ENCODE assay signal across 9 mouse cellular contexts in the genomic region with DNA sequence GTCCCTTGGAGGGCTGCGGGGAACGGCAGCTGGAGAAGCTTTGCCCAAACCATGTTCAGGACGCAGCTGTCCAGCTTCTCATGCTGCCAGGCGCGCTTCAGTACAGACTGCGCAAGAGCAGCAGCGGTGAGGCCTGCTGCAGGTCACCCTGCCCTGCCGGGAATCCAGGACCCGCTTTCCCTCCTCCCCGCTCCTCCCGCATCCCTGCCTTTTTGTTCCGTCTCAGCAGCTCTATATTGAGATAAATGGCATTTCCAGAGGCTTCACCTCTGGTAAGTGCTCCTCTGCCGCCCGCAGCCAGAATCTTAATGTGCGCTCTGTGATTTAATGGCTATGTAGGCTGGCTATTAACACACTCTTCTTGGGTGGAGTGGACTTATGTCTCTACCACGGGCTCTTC. TPM values are rescaled to one million over a fixed set of nuclear protein-coding genes. Genes with fewer than 3 reads are reported as not detected.
DNase-seq lines count a peak whose midpoint lies in the region; ATAC-seq and TF ChIP-seq lines count a peak whose summit lies in the region.
"Had no signal": no experiment of that assay in that cellular context is flagged by ENCODE, and none has a peak within 500 bp of the region (broad histone marks: within the 10 kb centered on the region; RNA-seq: fewer than 3 reads in every experiment).

No protein-coding gene starts in this region.

- no peak overlapping the region for H3K27ac ChIP-seq in lung, embryonic 16.5 days (ENCODE audit: low read length)
- no peak overlapping the region for H3K27ac ChIP-seq in forebrain, postnatal 0 days (ENCODE audit: low read depth, low read length)
- peak overlapping the region; percentile 44; the same call in 1 of the 2 replicates for H3K27ac ChIP-seq in midbrain, embryonic 11.5 days (ENCODE audit: low read depth, low read length)

- DNase-seq in lung, adult 18-20 months = no peak
- no peak for DNase-seq in forebrain, postnatal 0 days
- no peak for DNase-seq in midbrain, embryonic 11.5 days (ENCODE audit: low spot score, missing footprints)
- DNase-seq in cerebellum, adult 18-20 months = no peak
- DNase-seq in left cerebral cortex, adult 9 months (ENCODE audit: low spot score in 2 of 2) = no peak
- no peak for DNase-seq in thymus, postnatal 10 days (ENCODE audit: low spot score in 2 of 2)
- DNase-seq: kidney, postnatal 14 days had no signal

- WGBS in lung, embryonic 16.5 days = 42% methylated on average over 16 of the region's 16 CpGs
- WGBS in forebrain, postnatal 0 days = 48% methylated on average over 16 of the region's 16 CpGs
- 50% methylated on average over 16 of the region's 16 CpGs for WGBS in midbrain, embryonic 11.5 days

- no peaks in the 10 kb centered on the region; the same call in 1 of the 2 replicates for H3K4me1 ChIP-seq in lung, embryonic 16.5 days (replicated peaks; ENCODE audit: control insufficient read depth, insufficient read depth, low read length)
- H3K4me1 ChIP-seq in forebrain, postnatal 0 days (ENCODE audit: insufficient read depth) = 0 out of 2 replicates have a peak, but pooled peaks cover 3% of the 10 kb centered on the region
- H3K4me1 ChIP-seq in midbrain, embryonic 11.5 days (ENCODE audit: control insufficient read depth, insufficient read depth, low read length) = peaks cover 6% of the 10 kb centered on the region; the same call in 1 of the 2 replicates

- no peak for TF ChIP-seq CTCF in forebrain, postnatal 0 days (IDR thresholded peaks at IDR 0.05; ENCODE audit: low read depth)

- no peaks in the 10 kb centered on the region for H3K27me3 ChIP-seq in lung, embryonic 16.5 days (ENCODE audit: control insufficient read depth, insufficient read depth, low read depth, low read length)
- H3K27me3 ChIP-seq in forebrain, postnatal 0 days (ENCODE audit: insufficient read depth, low read length) = no peaks in the 10 kb centered on the region
- H3K27me3 ChIP-seq in midbrain, embryonic 11.5 days (ENCODE audit: control insufficient read depth, insufficient read depth, low read length) = no peaks in the 10 kb centered on the region

- ATAC-seq in lung, embryonic 16.5 days (ENCODE audit: low read depth) = peak; percentile 17; the same call in 1 of the 2 replicates
- ATAC-seq in forebrain, postnatal 0 days = peak; percentile 61
- ATAC-seq in midbrain, embryonic 11.5 days (ENCODE audit: low FRiP score) = peak; percentile 38; the same call in 1 of the 2 replicates

- peak overlapping the region; percentile 27; the same call in 1 of the 2 replicates for H3K4me2 ChIP-seq in lung, embryonic 16.5 days (ENCODE audit: low read depth, low read length)
- H3K4me2 ChIP-seq in forebrain, postnatal 0 days (ENCODE audit: low read depth) = no peak overlapping the region
- peak overlapping the region; percentile 11; the same call in 1 of the 2 replicates for H3K4me2 ChIP-seq in midbrain, embryonic 11.5 days

- H3K9me3 ChIP-seq in lung, embryonic 16.5 days (ENCODE audit: control insufficient read depth, low read length) = no peaks in the 10 kb centered on the region
- no peaks in the 10 kb centered on the region for H3K9me3 ChIP-seq in forebrain, postnatal 0 days (ENCODE audit: low read length)
- H3K9me3 ChIP-seq in midbrain, embryonic 11.5 days (ENCODE audit: control insufficient read depth, low read length) = no peaks in the 10 kb centered on the region

- H3K4me3 ChIP-seq in lung, embryonic 16.5 days (ENCODE audit: low read length) = no peak overlapping the region
- no peak overlapping the region for H3K4me3 ChIP-seq in forebrain, postnatal 0 days (ENCODE audit: low read depth, low read length)
- no peak overlapping the region for H3K4me3 ChIP-seq in midbrain, embryonic 11.5 days (ENCODE audit: low read depth, low read length)
- H3K4me3 ChIP-seq: erythroblast, embryonic 14.5 days had no signal

- H3K36me3 ChIP-seq in lung, embryonic 16.5 days (ENCODE audit: control insufficient read depth, insufficient read depth, low read length) = no peaks in the 10 kb centered on the region
- H3K36me3 ChIP-seq in forebrain, postnatal 0 days (ENCODE audit: insufficient read depth) = no peaks in the 10 kb centered on the region
- no peaks in the 10 kb centered on the region for H3K36me3 ChIP-seq in midbrain, embryonic 11.5 days (ENCODE audit: control insufficient read depth, insufficient read depth, low read length)

- no peak overlapping the region for H3K9ac ChIP-seq in lung, embryonic 16.5 days (ENCODE audit: low read length)
- H3K9ac ChIP-seq in forebrain, postnatal 0 days = no peak overlapping the region
- H3K9ac ChIP-seq in midbrain, embryonic 11.5 days (ENCODE audit: low read length) = peak overlapping the region; percentile 30

RNA-seq across cellular contexts. Expression of gene Alox5ap, which starts 5.5 kb away (rescaled TPM):
- 22.0 and 22.9 TPM in 2 replicates for polyA plus RNA-seq in lung, embryonic 16.5 days (2015; fragmentation: Nextera tagmentation; extraction: Ambion mirVana)
- total RNA-seq in forebrain, postnatal 0 days (2014; rRNA removed) = 3.4 and 11.6 TPM in 2 replicates
- polyA plus RNA-seq in forebrain, postnatal 0 days (2015; fragmentation: Nextera tagmentation; extraction: Ambion mirVana) = 10.8 and 13.3 TPM in 2 replicates
- 6.3 and 9.3 TPM in 2 replicates for polyA plus RNA-seq in midbrain, embryonic 11.5 days (2014; fragmentation: Nextera tagmentation; extraction: Ambion mirVana)
- polyA plus RNA-seq: erythroblast, embryonic 14.5 days had no signal
